Mouse (Mus musculus): Measurements from ENCODE around the gene Ier2. TPM values are rescaled to one million over a fixed set of nuclear protein-coding genes. Genes with fewer than 3 reads are reported as not detected.

Gene Ier2
- total RNA-seq, 2 experiments from 2014 or later: 12.6 to 14.8 TPM

DNA sequence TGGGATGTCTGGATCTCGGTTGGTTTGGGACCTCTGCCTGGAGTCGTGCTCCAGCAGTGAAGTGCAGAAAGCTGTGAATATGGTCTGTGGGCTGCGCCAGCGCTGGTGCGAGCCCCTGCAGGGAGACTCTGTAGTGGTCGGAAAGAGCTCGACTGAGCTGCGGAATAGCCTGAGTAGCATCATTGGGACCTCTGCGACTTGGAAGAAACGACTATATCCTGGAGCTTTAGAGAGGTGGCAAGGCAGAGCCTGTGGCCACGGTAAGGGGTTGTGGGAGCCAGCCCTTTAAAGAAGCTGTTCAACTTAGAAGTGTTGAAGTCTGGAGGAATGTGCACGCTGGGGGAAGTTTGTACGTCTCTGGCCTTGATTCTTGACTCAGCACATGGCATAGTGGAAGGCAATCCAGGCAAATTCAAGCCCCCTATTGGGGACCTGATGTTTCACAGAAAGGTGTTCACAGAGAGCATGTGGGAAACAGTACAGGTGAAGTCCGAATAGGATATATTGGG is 2.8 kb upstream of the Ier2 start:
- no peak for DNase-seq (ENCODE audit: low spot score in 2 of 2)
- intact Hi-C loops (cut with DNase I): no loop called here

DNA sequence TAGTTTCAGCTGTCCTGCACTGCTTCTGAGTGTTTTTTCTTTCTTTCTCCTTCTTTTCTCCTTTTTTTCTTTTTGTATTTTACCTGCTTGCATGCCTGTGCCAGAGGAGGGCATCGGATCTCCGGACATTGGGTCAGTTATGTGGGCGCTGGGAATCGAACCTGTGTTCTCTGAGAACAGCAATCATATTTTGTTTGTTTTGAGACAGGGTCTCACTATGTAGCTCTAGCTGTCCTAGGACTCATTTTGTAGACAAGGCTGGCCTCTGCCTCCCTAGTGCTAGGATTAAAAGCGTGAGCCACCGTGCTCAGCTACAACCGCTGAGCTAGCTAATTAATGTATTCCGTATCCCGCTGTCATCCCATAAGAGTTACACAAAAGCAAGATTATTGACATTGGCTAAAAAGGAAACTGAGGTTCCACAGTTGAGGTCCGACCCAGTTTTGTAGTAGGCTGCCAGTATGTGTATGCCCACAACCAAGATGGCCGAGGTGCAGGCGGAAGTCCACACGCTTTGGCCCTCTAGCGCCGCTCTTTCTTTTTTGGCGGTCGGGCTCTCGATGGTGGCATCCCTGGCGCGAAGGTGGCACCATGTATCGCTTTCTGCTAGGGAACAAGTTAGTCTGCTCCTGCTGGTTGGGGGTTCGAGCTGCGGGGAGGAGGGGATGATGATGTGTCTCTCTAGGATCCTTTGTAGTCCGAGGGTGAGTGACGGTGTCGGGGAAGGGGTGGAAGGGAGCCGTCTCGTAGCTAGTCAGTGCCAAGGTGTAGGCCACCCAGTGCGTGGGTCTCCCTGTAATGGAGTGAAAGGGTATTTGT is 2.1 kb upstream of the Ier2 start:
- intact Hi-C loops (cut with DNase I): no loop called here
- peak; percentile 83 to 85 for DNase-seq (ENCODE audit: low spot score in 2 of 2)

DNA sequence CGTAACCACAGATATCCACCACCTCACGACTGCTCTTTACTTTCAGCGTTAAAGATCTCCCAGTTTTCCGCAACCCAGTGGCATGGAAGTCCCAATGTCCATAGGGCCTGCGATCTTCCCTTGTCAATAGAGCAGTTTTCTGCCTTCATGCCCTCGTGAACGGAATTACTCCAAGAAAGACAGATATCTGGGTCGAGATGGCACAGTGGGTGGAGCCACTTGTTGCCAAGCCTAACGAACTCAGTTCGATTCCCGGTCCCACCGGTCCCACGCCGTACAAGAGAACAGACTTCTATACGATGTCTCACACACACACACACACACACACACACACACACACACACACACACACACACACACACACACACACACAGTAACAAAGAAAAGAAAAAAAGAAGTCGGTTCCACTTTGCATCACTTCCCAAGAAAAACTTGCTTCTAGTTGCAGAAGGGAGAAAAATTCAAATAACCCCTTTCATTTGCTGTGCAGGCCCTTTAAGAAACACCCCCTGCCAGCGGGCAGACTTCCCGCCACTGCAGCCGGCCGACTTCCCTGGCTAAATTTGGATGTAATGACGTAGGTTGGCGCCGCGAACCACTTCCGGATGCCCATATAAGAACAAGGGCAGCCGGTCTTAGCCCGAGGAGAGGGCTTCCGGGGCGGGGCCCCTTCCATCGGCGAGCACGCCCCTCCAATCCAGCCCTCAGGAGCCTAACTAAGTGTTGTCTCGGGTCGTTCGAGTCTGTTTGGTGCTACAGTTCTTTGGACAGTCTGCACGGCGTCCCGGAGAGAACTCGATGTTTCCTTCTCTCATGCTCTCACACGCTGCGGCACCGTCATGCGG is 1.1 kb upstream of the Ier2 start:
- intact Hi-C loops (cut with DNase I): no loop called here
- peak; percentile 97 to 98 for DNase-seq (ENCODE audit: low spot score in 2 of 2)

DNA sequence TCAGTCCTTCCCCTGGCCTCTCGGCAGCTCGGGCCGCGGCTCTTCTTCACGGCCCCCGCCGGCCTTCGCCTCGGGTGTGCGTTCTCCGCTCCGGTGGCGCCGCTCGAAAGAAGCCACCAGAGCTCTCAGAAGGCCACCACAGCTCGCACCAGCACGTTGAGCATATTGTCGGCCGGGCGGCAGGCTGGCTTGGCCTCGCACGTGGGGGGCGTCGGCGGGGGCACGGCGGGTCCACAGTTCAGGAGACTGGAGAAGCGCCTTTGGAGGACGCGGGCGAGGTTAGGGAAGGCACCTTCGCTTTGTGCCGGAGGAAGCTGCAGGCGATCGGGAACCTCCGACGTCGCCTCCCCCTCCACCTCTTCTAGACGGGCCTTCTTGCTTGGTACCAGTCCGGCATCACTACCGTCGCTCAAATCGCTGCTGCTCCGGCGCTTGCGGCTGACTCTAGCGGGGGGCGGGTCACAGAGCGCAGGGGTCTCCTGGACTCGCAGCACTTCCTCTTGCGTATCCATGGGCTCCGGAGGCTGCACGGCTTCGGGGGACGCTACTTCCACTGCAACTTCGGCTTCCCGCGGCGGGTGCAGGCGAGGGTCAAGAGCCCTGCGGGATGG is 586 bp downstream of the Ier2 start:
- intact Hi-C loops (cut with DNase I): no loop called here
- DNase-seq (ENCODE audit: low spot score in 2 of 2): no peak

DNA sequence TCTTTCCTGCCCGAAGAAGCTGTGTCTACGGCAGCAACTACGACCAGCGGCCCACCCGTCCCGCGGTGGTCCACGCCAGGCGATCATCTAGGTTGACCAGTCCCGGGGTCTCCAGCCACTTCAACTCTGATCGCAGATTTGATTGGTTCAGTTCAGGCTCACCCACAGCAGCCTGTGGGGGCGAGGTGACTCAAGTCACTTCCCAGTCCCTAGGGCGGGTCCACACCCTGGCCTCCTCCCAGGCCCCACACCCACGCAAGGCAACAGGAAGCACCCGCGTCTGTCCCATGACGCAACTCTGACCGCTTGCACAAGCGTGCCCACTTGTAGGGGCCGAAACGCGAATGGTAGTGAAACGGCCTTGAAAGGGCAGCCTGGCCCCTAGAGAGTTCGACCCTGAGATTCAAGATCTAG is 1.2 kb downstream of the Ier2 start:
- DNase-seq (ENCODE audit: low spot score in 2 of 2): no peak
- intact Hi-C loops (cut with DNase I): no loop called here

DNA sequence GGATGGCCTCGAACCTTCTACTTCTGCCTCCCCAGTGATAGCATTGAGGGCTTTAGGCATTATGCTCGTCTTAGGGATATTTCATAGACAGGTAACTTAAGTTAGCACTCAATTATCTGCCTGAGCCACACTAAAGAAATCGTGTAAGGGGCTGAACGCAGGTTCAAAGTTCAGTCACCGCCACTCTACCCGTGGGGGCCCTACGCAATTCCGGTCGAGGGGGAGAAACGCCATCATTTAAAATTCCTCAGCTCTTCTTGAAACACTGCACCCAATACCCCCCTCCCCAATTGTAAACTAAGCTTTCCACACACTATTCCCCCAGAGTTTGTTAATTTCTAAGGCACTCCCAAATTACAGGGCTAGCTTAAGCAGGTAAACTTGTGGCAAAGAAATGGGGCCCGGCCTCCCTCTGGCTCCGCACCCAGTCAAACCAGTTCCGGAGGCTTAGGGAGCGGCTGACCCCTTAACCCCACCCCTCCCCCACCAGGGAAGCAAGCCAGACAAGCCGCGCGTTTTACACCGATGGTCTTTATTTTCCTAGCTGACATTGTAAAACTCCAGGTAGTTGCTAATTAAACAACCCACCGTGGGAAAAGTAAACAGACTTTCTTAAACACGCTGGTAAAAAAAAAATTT is 1.7 kb downstream of the Ier2 start:
- intact Hi-C loops (cut with DNase I): no loop called here
- DNase-seq (ENCODE audit: low spot score in 2 of 2): no peak

DNA sequence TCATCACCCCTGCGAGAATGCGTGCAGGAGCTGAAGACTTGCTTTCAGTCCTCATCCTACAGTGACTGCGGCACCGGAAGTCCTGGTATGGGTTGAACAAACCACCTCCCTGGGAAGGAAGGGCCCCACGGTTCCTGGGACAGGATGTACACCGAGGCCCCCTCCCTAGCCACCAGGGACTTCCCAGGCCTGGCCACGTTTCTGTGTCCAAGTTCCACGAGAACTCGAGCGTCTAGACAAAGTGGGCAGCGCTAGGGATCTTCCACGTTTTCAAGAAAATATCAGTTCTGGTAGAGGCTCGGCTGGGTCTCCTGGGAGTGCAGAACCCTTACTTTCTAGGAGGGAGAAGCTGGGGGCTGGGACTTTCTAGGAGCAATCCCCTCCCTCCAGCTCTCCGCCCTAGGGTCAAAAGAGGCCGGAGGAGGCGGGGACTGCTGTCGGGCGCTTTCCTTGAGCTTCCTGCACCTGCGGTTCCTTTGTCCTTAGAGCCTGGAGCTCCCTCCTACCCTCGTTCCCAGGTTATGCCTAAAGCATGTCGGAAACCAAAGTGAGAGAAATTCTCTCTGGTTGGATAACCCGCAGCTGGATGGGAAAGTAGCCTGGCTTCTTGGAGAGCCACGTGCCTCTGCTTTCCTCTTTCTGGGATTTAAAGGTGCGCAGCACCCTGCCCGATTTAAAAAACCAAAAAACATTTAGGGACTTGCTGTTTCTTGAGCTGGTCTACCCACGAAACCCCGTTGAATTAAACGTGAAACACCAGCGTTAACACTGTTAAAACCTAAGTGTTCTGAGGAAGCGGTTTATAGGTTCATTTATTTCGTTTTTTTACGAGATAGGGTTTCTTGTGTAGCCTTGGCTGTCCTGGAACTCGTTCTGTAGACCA is 2.5 kb downstream of the Ier2 start:
- intact Hi-C loops (cut with DNase I): no loop called here
- DNase-seq (ENCODE audit: low spot score in 2 of 2): no peak

DNA sequence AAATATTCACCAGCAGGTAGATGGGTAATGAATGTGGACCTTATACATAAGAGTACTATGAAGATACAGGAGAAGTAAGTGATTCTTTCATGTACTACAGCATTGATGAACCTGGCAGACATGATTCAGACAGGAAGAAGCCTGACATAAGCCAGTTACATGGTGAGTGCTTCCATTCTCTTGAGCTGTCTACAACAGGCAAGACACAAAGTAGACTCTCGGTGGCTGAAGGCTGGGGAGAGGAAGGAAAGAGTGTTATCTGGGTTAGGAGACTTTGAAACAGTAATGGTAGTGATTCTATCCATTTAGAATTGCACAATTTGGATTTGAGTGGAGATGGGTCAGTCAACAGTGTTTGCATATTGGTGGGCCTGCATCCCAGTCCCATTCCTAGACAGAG is 3.7 kb downstream of the Ier2 start:
- intact Hi-C loops (cut with DNase I): no loop called here
- no peak for DNase-seq (ENCODE audit: low spot score in 2 of 2)

DNA sequence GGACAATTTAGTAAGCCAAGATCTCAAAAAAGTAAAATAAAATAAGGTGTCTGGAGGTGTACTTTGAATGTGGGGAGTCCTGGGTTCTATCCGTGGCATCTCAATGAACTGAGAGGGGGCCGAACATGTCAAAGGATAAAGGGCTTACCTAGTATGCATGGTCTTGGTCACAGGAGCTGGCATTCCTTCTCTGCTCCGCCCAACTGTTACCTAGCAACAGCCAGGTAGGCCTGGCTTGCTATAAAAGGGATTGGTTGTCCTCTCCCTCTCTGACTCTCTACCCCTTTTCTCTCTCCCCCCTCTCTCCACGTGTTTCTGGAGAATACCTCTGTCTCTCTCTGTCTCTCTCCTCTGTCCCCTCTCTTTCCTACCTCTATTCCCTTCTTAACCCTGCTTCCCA is 5.0 kb downstream of the Ier2 start:
- DNase-seq (ENCODE audit: low spot score in 2 of 2): no peak
- intact Hi-C loops (cut with DNase I): no loop called here

DNA sequence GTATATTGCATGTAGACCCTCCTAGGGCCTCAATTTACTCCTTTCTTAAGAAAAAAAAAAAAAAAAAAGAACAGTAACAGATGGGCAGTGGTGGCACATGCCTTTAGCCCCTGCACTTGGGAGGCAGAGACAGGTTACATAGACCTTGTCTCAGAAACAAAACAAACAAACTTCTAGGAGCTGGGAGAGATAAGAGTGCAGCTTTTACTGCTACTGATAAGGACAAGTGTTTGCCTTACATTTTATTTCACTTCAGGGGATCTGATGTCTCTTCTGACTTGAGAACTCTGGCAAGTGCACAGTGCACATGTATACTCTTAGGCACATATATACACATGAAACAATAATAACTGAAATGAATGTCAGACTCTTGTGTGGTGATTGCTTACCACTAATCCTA is 5.4 kb downstream of the Ier2 start:
- intact Hi-C loops (cut with DNase I): no loop called here
- DNase-seq (ENCODE audit: low spot score in 2 of 2): no peak

DNA sequence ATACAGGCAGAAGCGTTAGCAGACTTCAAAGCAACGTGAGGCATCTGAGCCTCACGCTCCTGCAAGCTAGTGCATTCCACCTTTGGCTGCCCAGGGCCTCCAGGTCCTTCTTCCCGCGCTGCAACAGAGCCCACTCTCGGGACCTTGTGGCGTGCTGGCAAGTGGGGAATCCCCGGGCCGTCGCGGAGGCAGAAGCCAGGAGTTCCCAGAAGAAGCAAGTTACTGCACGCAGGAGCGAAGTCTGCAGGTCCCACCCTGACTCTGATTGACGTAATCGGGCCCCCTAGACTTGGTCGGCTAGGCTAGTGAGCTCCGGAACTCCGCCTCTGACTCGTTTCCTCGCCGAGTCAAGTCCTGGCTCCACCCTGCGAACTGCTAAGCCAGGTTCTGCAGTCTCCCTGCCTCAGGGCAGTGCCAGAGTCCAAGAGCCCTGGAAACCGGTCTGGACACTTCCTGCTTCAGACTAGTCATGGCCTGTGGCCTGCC is 6.0 kb downstream of the Ier2 start:
- intact Hi-C loops (cut with DNase I): no loop called here
- no peak for DNase-seq (ENCODE audit: low spot score in 2 of 2)

DNA sequence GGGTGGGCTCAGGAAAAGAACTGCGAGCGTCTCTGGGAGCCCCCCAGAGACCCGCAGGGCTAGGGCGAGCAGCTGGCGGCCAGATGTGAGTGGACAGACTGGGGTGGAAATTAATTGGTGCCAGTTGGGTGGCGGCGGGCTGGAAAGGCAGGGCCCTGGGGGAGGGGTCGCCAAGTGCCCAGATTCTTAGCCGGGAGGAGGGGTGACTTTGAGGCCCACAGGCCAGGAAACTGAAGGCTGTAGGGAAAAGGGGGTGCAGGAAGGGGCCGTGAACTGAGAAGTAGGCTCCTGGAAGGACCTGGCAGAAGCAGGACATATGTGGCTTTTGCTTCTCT is 6.5 kb downstream of the Ier2 start:
- DNase-seq (ENCODE audit: low spot score in 2 of 2): no peak
- intact Hi-C loops (cut with DNase I): no loop called here

DNA sequence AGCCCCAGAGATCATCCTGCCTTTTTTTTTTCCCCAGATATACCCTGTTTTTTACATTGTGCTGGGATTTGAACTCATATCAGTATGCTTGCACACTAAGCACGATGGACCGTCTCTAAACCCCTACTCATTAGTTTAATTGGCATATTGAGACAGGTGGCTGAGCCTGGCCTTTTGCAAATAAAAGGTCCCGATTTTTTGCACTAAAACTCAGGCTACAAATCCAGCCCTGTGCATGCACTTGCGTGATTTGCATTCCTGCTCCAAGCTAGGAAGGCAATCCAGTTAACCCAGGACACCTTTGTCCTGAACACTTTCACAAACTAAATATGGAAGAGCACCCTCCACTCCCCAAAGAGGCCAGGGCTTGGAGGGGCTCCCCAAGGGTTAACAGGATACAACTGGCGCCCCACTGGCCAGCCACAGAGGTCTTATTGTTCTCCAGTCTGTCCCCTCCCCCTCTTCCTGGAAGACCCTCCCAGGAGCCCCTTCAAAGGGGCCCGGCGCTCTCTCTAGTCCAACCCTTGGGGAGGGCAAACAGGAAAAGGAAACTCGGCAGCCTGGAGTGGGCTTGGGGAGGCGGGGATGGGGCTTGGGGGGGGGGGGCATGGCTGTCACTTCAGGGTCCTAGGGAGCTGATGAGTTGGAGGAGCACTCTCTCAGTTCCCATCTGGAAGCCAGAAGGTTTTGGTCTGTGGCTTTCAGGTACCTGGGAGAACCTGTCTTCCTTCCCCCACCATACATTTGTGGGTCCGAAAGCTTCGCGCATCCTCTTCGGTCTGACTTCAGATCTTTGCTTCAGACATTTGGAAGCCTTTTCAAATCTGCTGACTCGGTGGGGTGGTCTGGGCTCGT is 7.1 kb downstream of the Ier2 start:
- intact Hi-C loops (cut with DNase I): no loop called here
- DNase-seq (ENCODE audit: low spot score in 2 of 2): no peak

DNA sequence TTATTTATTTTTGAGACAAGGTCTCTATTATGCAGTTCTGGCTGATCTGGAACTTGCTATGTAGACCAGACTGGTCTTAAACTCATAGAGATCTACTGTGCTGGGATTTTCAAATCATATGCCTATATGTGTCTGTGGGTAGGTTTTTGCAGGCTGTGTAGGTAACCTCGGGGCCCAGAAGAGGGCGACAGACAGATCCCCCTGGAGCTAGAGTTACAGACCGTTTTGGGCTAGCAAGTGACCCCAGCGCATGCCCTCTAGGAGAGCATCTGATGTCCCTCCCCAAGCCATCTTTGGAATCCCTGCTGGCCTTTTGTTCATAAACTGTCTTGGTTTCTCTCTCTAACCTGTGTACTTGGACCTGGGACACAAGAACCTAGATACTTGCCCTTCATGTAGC is 8.1 kb downstream of the Ier2 start:
- no peak for DNase-seq (ENCODE audit: low spot score in 2 of 2)
- intact Hi-C loops (cut with DNase I): no loop called here

DNA sequence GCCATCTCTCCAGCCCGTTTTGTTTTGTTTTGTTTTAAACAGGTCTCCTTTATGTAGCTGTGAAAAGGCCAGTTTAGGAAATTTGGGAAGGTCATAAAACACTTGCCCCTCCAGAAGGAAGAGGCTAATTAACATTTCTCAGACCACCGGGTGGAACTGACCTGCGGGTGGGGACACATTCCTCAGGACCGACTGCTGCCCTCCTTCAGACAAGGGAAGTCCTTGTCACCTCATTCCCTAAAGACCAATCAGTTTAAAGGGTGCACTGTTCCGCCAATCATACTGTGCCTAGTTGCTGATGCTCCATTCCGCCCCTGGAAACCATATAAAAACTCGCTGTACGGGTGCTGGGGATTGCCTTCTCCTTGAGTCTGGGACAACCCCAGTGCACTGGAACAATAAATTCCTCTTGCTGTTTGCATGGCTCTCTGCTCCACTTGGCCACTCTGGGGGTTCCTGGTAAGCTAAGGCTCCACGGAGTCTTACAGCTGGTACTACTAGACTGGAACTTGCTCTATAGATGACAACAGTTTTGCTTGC is 9.5 kb downstream of the Ier2 start:
- intact Hi-C loops (cut with DNase I): no loop called here
- DNase-seq (ENCODE audit: low spot score in 2 of 2): no peak

DNA sequence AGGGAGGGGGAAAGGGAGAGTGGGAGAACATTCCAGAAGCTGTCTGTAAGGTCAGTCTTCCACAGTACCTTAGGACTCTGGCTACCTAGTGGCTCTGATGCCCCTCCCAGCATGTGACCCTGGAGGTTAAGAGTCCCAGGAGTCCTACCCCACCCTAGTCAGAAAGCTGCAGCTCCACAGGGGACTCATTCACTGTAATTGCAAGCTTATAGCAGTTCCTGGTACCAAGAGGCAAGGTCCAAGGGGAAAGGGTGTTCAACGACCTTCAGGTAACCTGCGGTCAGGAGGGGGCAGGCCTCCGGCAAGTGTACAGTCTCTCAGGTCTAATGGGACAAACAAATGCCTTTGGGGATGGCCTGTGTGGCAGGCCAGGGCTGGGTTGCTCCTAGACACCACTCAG is 12.4 kb downstream of the Ier2 start:
- no peak for DNase-seq (ENCODE audit: low spot score in 2 of 2)
- intact Hi-C loops (cut with DNase I): no loop called here

DNA sequence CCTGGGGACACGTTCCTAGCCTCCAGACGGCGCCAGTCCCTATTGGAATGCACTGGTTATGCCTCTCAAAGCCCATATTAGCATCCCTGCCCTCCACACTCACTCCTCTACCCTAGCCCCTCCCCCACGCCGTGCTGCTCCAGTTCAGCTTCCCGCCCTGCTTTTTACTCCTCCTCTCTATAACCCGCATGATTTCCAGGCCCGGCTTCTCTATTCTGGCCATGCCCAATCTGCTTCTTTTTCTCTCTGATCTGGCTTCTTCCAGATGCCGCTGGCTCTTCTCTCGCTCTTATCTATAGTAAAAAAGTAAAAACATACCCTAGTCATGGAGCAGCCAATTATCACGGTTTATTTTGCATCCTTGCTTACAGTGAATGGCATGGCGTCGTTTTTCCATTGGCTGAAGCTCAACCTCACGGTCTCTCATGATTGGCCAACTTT is 15.2 kb downstream of the Ier2 start:
- intact Hi-C loops (cut with DNase I): no loop called here
- DNase-seq (ENCODE audit: low spot score in 2 of 2): no peak

DNA sequence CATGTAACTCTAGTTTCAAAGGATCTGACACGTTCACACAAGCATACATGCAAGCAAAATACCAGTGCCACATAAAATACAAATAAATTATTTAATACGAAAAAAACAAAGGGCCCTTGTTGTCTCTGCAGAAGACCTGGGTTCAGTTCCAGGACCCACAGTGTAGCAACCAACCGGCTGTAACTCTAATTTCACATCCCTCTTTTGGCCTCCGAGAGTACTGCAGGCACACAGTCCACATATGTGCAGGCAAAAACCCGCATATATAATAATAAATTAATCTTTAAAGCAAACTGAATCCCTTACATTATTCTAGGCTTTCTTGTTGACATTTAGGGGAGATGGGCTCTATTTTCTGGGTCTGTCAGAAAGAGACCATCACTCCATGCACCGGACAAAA is 15.9 kb downstream of the Ier2 start:
- DNase-seq (ENCODE audit: low spot score in 2 of 2): no peak
- intact Hi-C loops (cut with DNase I): no loop called here
